Mouse (Mus musculus) heart, adult 11 months (tissue): ENCODE measurements at regions not wholly inside any gene's neighbourhood (a gene's known extent, or its start where the extent isn't known, plus 50 kb on each side); places are given as distances from the start of the nearest gene placed in this dataset.
A peak's percentile ranks its signal among the peaks of the same experiment; 100 is the strongest.
"Not testable (repeated sequence)": the region's sequence is repeated elsewhere in the genome, so short reads cannot be mapped to it uniquely, and the experiment has no call there.

Experiments used
- DNase-seq: peaks from one replicate; pipeline ENCODE4 v3.0.0; 2022

- DNase-seq, result peak; percentile 25
These were observed 248.6 kb downstream of the Sec16b start for GRCm38 (mm10) chr1:157755015-157755649.

GRCm38 (mm10) chr1:157756977-157757376 lies 250.4 kb downstream of the Sec16b start:
- DNase-seq, result no peak

GRCm38 (mm10) chr1:157758337-157758736 lies 251.8 kb downstream of the Sec16b start:
- DNase-seq, result peak; percentile 23

- DNase-seq, result no peak
These were observed 261.7 kb downstream of the Sec16b start for GRCm38 (mm10) chr1:157768201-157768600.

- DNase-seq, result peak; percentile 41
These were observed 291.2 kb downstream of the Sec16b start for GRCm38 (mm10) chr1:157797711-157798110.

GRCm38 (mm10) chr1:157798561-157799553 lies 292.3 kb downstream of the Sec16b start:
- DNase-seq, result peak; percentile 76

GRCm38 (mm10) chr1:157801151-157801550 lies 294.6 kb downstream of the Sec16b start:
- no peak for DNase-seq

GRCm38 (mm10) chr1:157804229-157804628 lies 297.7 kb downstream of the Sec16b start:
- DNase-seq, result no peak

- no peak for DNase-seq
These were observed 299.8 kb downstream of the Sec16b start for GRCm38 (mm10) chr1:157806296-157806695.

GRCm38 (mm10) chr1:157809674-157810471 lies 303.3 kb downstream of the Sec16b start:
- no peak for DNase-seq

- DNase-seq, result no peak
These were observed 304.1 kb downstream of the Sec16b start for GRCm38 (mm10) chr1:157810657-157811056.

GRCm38 (mm10) chr1:157827966-157828365 lies 321.4 kb downstream of the Sec16b start:
- DNase-seq, result no peak

- no peak for DNase-seq
These were observed 325.0 kb downstream of the Sec16b start for GRCm38 (mm10) chr1:157831511-157831910.

- peak; percentile 68 for DNase-seq
These were observed 366.2 kb downstream of the Sec16b start for GRCm38 (mm10) chr1:157872775-157873174.

- no peak for DNase-seq
These were observed 368.5 kb downstream of the Sec16b start for GRCm38 (mm10) chr1:157875006-157875405.

- not testable (repeated sequence) for DNase-seq
These were observed 370.6 kb downstream of the Sec16b start for GRCm38 (mm10) chr1:157877117-157877516.

GRCm38 (mm10) chr1:157887146-157887545 lies 380.6 kb downstream of the Sec16b start:
- DNase-seq, result no peak

- no peak for DNase-seq
These were observed 382.0 kb downstream of the Sec16b start for GRCm38 (mm10) chr1:157888573-157888972.

- no peak for DNase-seq
These were observed 399.6 kb downstream of the Sec16b start for GRCm38 (mm10) chr1:157906168-157906567.

GRCm38 (mm10) chr1:157937800-157938348 lies 418.3 kb downstream of the Brinp2 start:
- DNase-seq, result no peak

GRCm38 (mm10) chr1:157939516-157939915 lies 416.6 kb downstream of the Brinp2 start:
- DNase-seq, result no peak

GRCm38 (mm10) chr1:157940331-157940758 lies 415.8 kb downstream of the Brinp2 start:
- no peak for DNase-seq

GRCm38 (mm10) chr1:157957506-157957905 lies 398.6 kb downstream of the Brinp2 start:
- DNase-seq, result no peak
